Mouse (Mus musculus) lung, postnatal 0 days (tissue): ENCODE data around the gene Grb14. TPM values are rescaled to one million over a fixed set of nuclear protein-coding genes. Genes with fewer than 3 reads are reported as not detected.

Experiments
- ATAC-seq: fragments of 200-750 bp; cut with Nextera tagmentation; 2 replicates; pipeline ENCODE4 v1.8.0; 2017; ENCODE audit warnings: moderate library complexity
- DNase-seq: peaks from one replicate; pipeline ENCODE4 v3.0.0-alpha.2; 2016; ENCODE audit warnings: low spot score
- H3K27ac ChIP-seq: fragments of 300-500 bp; sonication (generic); 2 replicates; pipeline ENCODE4 v1.5.1; 2014; ENCODE audit warnings: antibody characterized with exemption, mild to moderate bottlenecking, low read length, mixed read lengths
- H3K27me3 ChIP-seq: fragments of 300-500 bp; sonication (generic); replicated peaks from 2 replicates; pipeline ENCODE4 v1.6.1; 2014; ENCODE audit warnings: low read length, mixed read lengths; ENCODE audit not compliant: insufficient read depth
- H3K36me3 ChIP-seq: fragments of 300-500 bp; sonication (generic); 2 replicates; pipeline ENCODE4 v1.6.1; 2014; ENCODE audit warnings: low read length, mixed read lengths; ENCODE audit not compliant: insufficient read depth
- H3K4me1 ChIP-seq: fragments of 300-500 bp; sonication (generic); 2 replicates; pipeline ENCODE4 v1.6.1; 2014; ENCODE audit warnings: antibody characterized with exemption, low read depth, low read length, mixed read lengths; ENCODE audit not compliant: insufficient read depth
- H3K4me2 ChIP-seq: fragments of 300-500 bp; sonication (generic); replicated peaks from 2 replicates; pipeline ENCODE4 v1.6.1; 2014; ENCODE audit warnings: low read depth, mild to moderate bottlenecking, low read length, moderate library complexity, mixed read lengths
- H3K4me3 ChIP-seq: fragments of 300-500 bp; sonication (generic); 2 replicates; pipeline ENCODE4 v1.5.1; 2014; ENCODE audit warnings: low read depth, low read length
- H3K9ac ChIP-seq: fragments of 300-500 bp; sonication (generic); replicated peaks from 2 replicates; pipeline ENCODE4 v1.6.1; 2014; ENCODE audit warnings: low read depth, mild to moderate bottlenecking
- H3K9me3 ChIP-seq: fragments of 300-500 bp; sonication (generic); 2 replicates; pipeline ENCODE4 v1.6.1; 2016; ENCODE audit warnings: low read length, mixed read lengths
- CTCF ChIP-seq: IDR thresholded peaks from 2 replicates; pipeline ENCODE4 v1.5.1; 2016; ENCODE audit warnings: antibody characterized with exemption, mild to moderate bottlenecking
- EP300 ChIP-seq: IDR thresholded peaks from 2 replicates; pipeline ENCODE4 v1.6.1; 2016; ENCODE audit warnings: antibody characterized with exemption, mild to moderate bottlenecking, control low read depth
- WGBS: fragments of 180-500 bp; shearing (Covaris S2); extraction: QIAGEN DNeasy Blood & Tissue Kit; methylation state at CpG from one replicate; pipeline ENCODE4 v1.1.7; 2014; 5-methylcytosine and 5-hydroxymethylcytosine counted together
- polyA plus RNA-seq: library from polyadenylated mRNA; unstranded; fragments of >200 nt; fragmentation: Nextera tagmentation; extraction: Ambion mirVana; gene quantifications from 2 replicates; pipeline ENCODE4 v1.2.1, GENCODE M21; 2015

Grb14 gene
- polyA plus RNA-seq, 1 experiment from 2014 or later = 34.7 TPM

- no peak overlapping the region for H3K4me3 ChIP-seq
- no peak for ATAC-seq
- H3K27ac ChIP-seq = no peak overlapping the region
- H3K27me3 ChIP-seq = no peaks in the 10 kb centered on the region
- no peak for DNase-seq
- H3K9ac ChIP-seq = no peak overlapping the region
- H3K9me3 ChIP-seq = no peaks in the 10 kb centered on the region
- 86% methylated on average over 6 of the region's 6 CpGs for WGBS
- TF ChIP-seq EP300 (no peak), CTCF (no peak)
- H3K4me2 ChIP-seq = no peak overlapping the region
- no peaks in the 10 kb centered on the region for H3K36me3 ChIP-seq
- no peaks in the 10 kb centered on the region for H3K4me1 ChIP-seq
Observed at GRCm38 (mm10) chr2:64966893-64967444, 57.8 kb downstream of the Grb14 start.

GRCm38 (mm10) chr2:64966323-64966722, 58.5 kb downstream of the Grb14 start:
- Histone ChIP-seq H3K36me3 (no peaks in the 10 kb centered on the region), H3K4me1 (no peaks in the 10 kb centered on the region), H3K4me3 (no peak overlapping the region), H3K9me3 (no peaks in the 10 kb centered on the region), H3K27me3 (no peaks in the 10 kb centered on the region), H3K9ac (no peak overlapping the region), H3K4me2 (no peak overlapping the region), H3K27ac (no peak overlapping the region)
- ATAC-seq = no peak
- no peak for TF ChIP-seq CTCF
- TF ChIP-seq EP300 = no peak
- WGBS = 64% methylated on average over 6 of the region's 6 CpGs
- no peak for DNase-seq

DNA sequence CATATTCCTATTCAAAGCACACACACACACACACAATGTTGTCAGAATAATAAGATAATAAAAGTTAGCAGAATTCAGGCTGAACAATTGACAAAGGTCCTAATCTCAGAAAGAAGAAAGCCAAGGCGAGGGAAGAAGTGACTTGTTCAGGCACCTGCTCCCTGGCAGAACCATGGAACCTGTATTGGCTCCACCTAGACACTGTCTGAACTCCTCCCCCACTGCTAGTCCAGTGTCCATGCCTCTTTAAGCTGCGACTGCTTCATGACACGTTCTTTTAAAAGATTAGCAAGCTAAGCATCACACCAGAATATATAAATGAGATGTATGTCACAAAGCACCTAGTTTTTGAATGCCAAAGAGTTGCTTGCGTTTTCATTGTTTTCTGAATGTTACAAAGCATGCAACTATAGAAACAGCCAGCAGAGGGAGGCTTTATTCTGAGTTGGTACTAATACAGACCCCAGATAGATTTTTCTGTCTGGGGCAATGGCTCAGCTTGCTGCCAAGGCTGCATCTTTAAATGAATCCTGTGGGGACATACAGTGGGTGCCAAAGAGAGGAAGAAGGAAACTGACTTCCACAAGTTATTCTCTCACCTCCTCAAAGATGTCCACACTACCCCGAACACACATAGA, 59.4 kb downstream of the Grb14 start:
- Histone ChIP-seq H3K4me2 (no peak overlapping the region), H3K4me1 (no peaks in the 10 kb centered on the region), H3K9ac (no peak overlapping the region), H3K36me3 (no peaks in the 10 kb centered on the region), H3K27ac (no peak overlapping the region), H3K9me3 (no peaks in the 10 kb centered on the region), H3K4me3 (no peak overlapping the region), H3K27me3 (no peaks in the 10 kb centered on the region)
- DNase-seq (peak; percentile 63), ATAC-seq (peak; percentile 35)
- WGBS = 21% methylated on average over 5 of the region's 5 CpGs
- TF ChIP-seq EP300 = no peak
- TF ChIP-seq CTCF = peak; percentile 79

- no peak overlapping the region for H3K4me3 ChIP-seq
- DNase-seq = no peak
- no peaks in the 10 kb centered on the region for H3K36me3 ChIP-seq
- no peaks in the 10 kb centered on the region for H3K9me3 ChIP-seq
- H3K9ac ChIP-seq = no peak overlapping the region
- no peaks in the 10 kb centered on the region for H3K27me3 ChIP-seq
- no peak for ATAC-seq
- WGBS = 64% methylated on average over 4 of the region's 4 CpGs
- no peak overlapping the region for H3K27ac ChIP-seq
- H3K4me2 ChIP-seq = no peak overlapping the region
- no peak for TF ChIP-seq CTCF
- TF ChIP-seq EP300 = no peak
- no peaks in the 10 kb centered on the region for H3K4me1 ChIP-seq
Observed at GRCm38 (mm10) chr2:64962196-64962595, 62.6 kb downstream of the Grb14 start.

- H3K4me1 ChIP-seq = no peaks in the 10 kb centered on the region
- no peak overlapping the region for H3K4me2 ChIP-seq
- TF ChIP-seq EP300 (no peak), CTCF (no peak)
- no peaks in the 10 kb centered on the region for H3K27me3 ChIP-seq
- no peak overlapping the region for H3K27ac ChIP-seq
- H3K36me3 ChIP-seq = no peaks in the 10 kb centered on the region
- ATAC-seq (no peak), DNase-seq (no peak)
- no peaks in the 10 kb centered on the region for H3K9me3 ChIP-seq
- WGBS = 32% methylated on average over 3 of the region's 3 CpGs
- no peak overlapping the region for H3K4me3 ChIP-seq
- no peak overlapping the region for H3K9ac ChIP-seq
Observed at GRCm38 (mm10) chr2:64961381-64961780, 63.4 kb downstream of the Grb14 start.

DNA sequence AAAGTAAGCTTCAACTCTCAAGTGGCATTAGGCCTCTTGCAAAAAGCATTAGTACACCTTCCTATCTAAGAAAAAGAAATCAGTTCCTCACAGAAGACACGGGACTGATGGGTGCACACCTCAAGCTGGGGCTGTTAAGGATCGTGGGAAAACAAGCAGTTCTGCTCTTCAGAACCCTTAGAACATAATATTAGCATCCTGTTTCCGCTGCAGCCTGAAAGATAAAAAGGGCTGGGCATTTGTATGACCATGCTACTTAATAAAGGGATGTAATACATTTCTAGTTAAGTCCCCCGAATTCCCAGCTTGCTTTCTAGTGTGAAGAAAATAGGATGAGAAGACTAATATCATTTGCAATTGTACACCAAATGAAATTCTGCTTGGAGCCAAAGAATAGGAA, 65.1 kb downstream of the Grb14 start:
- 29% methylated on average over 4 of the region's 4 CpGs for WGBS
- peak; percentile 79 for ATAC-seq

More for the DNA sequence above, 65.1 kb downstream of the Grb14 start:
- no peak overlapping the region for H3K4me2 ChIP-seq
- DNase-seq = no peak
- no peak overlapping the region for H3K9ac ChIP-seq
- no peak overlapping the region for H3K27ac ChIP-seq
- no peak overlapping the region for H3K4me3 ChIP-seq
- H3K27me3 ChIP-seq = no peaks in the 10 kb centered on the region
- no peaks in the 10 kb centered on the region for H3K4me1 ChIP-seq
- no peaks in the 10 kb centered on the region for H3K9me3 ChIP-seq
- TF ChIP-seq EP300 (peak; percentile 79), CTCF (no peak)
- no peaks in the 10 kb centered on the region for H3K36me3 ChIP-seq
